Mouse (Mus musculus): ENCODE data around the gene Osbpl5. TPM values are rescaled to one million over a fixed set of nuclear protein-coding genes. Genes with fewer than 3 reads are reported as not detected.
A peak's percentile ranks its signal among the peaks of the same experiment; 100 is the strongest.

Gene Osbpl5
- polyA plus RNA-seq (2015; fragmentation: Nextera tagmentation; extraction: Ambion mirVana) = 43.7 and 44.9 TPM in 2 replicates

DNA sequence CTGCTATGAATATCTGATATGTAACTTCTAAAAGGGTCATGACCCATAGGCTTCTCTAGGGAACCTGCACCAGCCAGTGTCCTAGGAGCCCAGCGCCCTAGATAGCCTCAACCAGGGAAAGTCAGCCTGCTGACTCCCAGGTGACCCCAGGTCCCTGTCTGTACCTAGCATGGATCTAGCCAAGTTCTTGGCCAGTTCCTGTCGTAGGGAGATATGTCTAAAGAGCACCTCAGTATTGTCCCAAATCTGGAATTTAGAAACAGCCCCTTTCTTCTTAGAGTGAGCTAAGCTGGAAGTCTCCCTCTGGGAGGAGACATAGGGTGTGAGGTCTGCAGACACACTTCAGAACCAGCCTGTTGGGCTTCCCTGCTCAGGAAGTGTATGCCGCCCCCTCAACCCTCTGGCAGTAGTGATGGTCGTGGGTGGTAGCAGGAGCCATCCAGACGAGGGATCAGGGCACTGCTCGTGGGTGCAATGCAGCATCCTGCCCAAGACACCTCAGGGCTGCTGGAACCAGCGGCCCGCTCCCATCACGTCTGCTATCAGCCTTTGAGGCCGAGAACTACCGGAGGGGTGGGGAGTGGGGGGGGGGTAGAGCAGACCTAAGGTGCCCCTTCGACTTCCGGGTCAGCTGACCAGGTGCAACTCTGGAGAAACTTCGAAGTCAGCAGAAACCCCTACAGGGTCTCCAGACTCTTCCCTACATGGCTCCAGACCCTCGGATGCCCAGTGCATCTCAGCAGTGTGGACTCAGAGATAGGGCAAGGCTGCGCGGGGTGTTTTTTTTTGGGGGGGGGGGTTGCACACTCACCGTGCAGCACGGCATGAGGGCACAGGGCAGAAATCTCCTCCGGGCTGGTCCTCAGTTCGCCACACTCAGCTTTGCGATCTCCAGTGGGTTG, at the start of gene Osbpl5:
Osbpl5 (minus strand) TSS at position 861 of the 902 bp plus-strand sequence.
- Histone ChIP-seq H3K4me2 (ENCODE audit: low read length) (peak within 1 kb of the TSS; percentile 93), H3K36me3 (ENCODE audit: control insufficient read depth, insufficient read depth, low read length) (no peaks in the 10 kb centered on the region), H3K4me1 (ENCODE audit: control insufficient read depth, insufficient read depth, low read depth, low read length) (peaks cover 12% of the 10 kb centered on the region), H3K4me3 (ENCODE audit: low read length) (peak within 1 kb of the TSS; percentile 45), H3K9me3 (ENCODE audit: control insufficient read depth, low read length) (no peaks in the 10 kb centered on the region), H3K27ac (ENCODE audit: low read depth, low read length) (no peak within 1 kb of the TSS), H3K27me3 (replicated peaks; ENCODE audit: control insufficient read depth, insufficient read depth, low read length) (peaks cover 4% of the 10 kb centered on the region), H3K9ac (ENCODE audit: low read depth, low read length) (peak within 1 kb of the TSS; percentile 54)
- 0 out of 2 replicates have a peak, but pooled peaks have one; percentile 1 for ATAC-seq
- WGBS = 33% methylated on average over 21 of the region's 22 CpGs

GRCm38 (mm10) chr7:143805199-143805624, 48.4 kb upstream of the Osbpl5 start:
- WGBS = 46% methylated on average over 5 of the region's 5 CpGs
- peak; percentile 69 for ATAC-seq
- Histone ChIP-seq H3K9me3 (ENCODE audit: control insufficient read depth, low read length) (no peaks in the 10 kb centered on the region), H3K9ac (ENCODE audit: low read depth, low read length) (no peak overlapping the region), H3K4me2 (ENCODE audit: low read length) (no peak overlapping the region), H3K4me3 (ENCODE audit: low read length) (no peak overlapping the region), H3K27me3 (replicated peaks; ENCODE audit: control insufficient read depth, insufficient read depth, low read length) (no peaks in the 10 kb centered on the region), H3K27ac (ENCODE audit: low read depth, low read length) (no peak overlapping the region), H3K4me1 (ENCODE audit: control insufficient read depth, insufficient read depth, low read depth, low read length) (no peaks in the 10 kb centered on the region), H3K36me3 (ENCODE audit: control insufficient read depth, insufficient read depth, low read length) (peaks cover 17% of the 10 kb centered on the region)

GRCm38 (mm10) chr7:143801195-143802065, 44.6 kb upstream of the Osbpl5 start:
- Histone ChIP-seq H3K27me3 (replicated peaks; ENCODE audit: control insufficient read depth, insufficient read depth, low read length) (no peaks in the 10 kb centered on the region), H3K9ac (ENCODE audit: low read depth, low read length) (no peak overlapping the region), H3K4me3 (ENCODE audit: low read length) (no peak overlapping the region), H3K36me3 (ENCODE audit: control insufficient read depth, insufficient read depth, low read length) (peaks cover 22% of the 10 kb centered on the region; the same call in 1 of the 2 replicates), H3K4me2 (ENCODE audit: low read length) (no peak overlapping the region), H3K9me3 (ENCODE audit: control insufficient read depth, low read length) (no peaks in the 10 kb centered on the region), H3K4me1 (ENCODE audit: control insufficient read depth, insufficient read depth, low read depth, low read length) (no peaks in the 10 kb centered on the region), H3K27ac (ENCODE audit: low read depth, low read length) (no peak overlapping the region)
- 88% methylated on average over 8 of the region's 8 CpGs for WGBS
- no peak for ATAC-seq

GRCm38 (mm10) chr7:143800770-143801169, 44.0 kb upstream of the Osbpl5 start:
- Histone ChIP-seq H3K9me3 (ENCODE audit: control insufficient read depth, low read length) (no peaks in the 10 kb centered on the region), H3K9ac (ENCODE audit: low read depth, low read length) (no peak overlapping the region), H3K4me3 (ENCODE audit: low read length) (no peak overlapping the region), H3K4me2 (ENCODE audit: low read length) (no peak overlapping the region), H3K27ac (ENCODE audit: low read depth, low read length) (no peak overlapping the region), H3K36me3 (ENCODE audit: control insufficient read depth, insufficient read depth, low read length) (peaks cover 22% of the 10 kb centered on the region; the same call in 1 of the 2 replicates), H3K27me3 (replicated peaks; ENCODE audit: control insufficient read depth, insufficient read depth, low read length) (no peaks in the 10 kb centered on the region), H3K4me1 (ENCODE audit: control insufficient read depth, insufficient read depth, low read depth, low read length) (no peaks in the 10 kb centered on the region)
- 85% methylated on average over 1 of the region's 1 CpGs for WGBS
- no peak for ATAC-seq

- no peak for ATAC-seq
- 93% methylated on average over 4 of the region's 4 CpGs for WGBS
- no peak overlapping the region for H3K27ac ChIP-seq (ENCODE audit: low read depth, low read length)
- H3K4me3 ChIP-seq (ENCODE audit: low read length) = no peak overlapping the region
- no peaks in the 10 kb centered on the region for H3K27me3 ChIP-seq (replicated peaks; ENCODE audit: control insufficient read depth, insufficient read depth, low read length)
- H3K9ac ChIP-seq (ENCODE audit: low read depth, low read length) = no peak overlapping the region
- peaks cover 22% of the 10 kb centered on the region; the same call in 1 of the 2 replicates for H3K36me3 ChIP-seq (ENCODE audit: control insufficient read depth, insufficient read depth, low read length)
- H3K4me2 ChIP-seq (ENCODE audit: low read length) = no peak overlapping the region
- no peaks in the 10 kb centered on the region for H3K4me1 ChIP-seq (ENCODE audit: control insufficient read depth, insufficient read depth, low read depth, low read length)
- H3K9me3 ChIP-seq (ENCODE audit: control insufficient read depth, low read length) = no peaks in the 10 kb centered on the region
These were observed 42.0 kb upstream of the Osbpl5 start for GRCm38 (mm10) chr7:143798783-143799182.

DNA sequence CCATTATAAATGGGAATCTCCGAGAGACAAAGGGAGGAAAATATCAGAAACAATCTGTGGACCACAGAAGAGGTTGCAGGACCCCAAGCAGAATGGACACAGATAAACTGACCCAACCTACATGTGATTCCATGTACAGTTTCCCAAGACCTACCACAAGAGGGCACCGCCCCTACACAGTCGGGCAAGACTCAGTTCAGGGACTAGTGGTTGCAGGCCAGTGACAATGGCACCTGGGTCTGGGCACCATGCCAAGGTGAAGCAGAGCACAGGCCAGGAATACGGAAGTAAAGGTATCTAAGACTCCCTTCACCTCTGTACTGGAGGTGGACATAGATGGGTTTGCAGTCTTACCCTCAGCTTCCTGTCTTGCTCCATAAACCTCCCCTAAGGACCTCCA, 36.3 kb upstream of the Osbpl5 start:
- Histone ChIP-seq H3K4me1 (ENCODE audit: control insufficient read depth, insufficient read depth, low read depth, low read length) (no peaks in the 10 kb centered on the region), H3K36me3 (ENCODE audit: control insufficient read depth, insufficient read depth, low read length) (peaks cover 8% of the 10 kb centered on the region; the same call in 1 of the 2 replicates), H3K4me3 (ENCODE audit: low read length) (no peak overlapping the region), H3K9me3 (ENCODE audit: control insufficient read depth, low read length) (no peaks in the 10 kb centered on the region), H3K9ac (ENCODE audit: low read depth, low read length) (no peak overlapping the region), H3K27ac (ENCODE audit: low read depth, low read length) (no peak overlapping the region), H3K27me3 (replicated peaks; ENCODE audit: control insufficient read depth, insufficient read depth, low read length) (no peaks in the 10 kb centered on the region), H3K4me2 (ENCODE audit: low read length) (no peak overlapping the region)
- no peak for ATAC-seq
- 78% methylated on average over 4 of the region's 4 CpGs for WGBS

GRCm38 (mm10) chr7:143792336-143792985, 35.7 kb upstream of the Osbpl5 start:
- Histone ChIP-seq H3K36me3 (ENCODE audit: control insufficient read depth, insufficient read depth, low read length) (0 out of 2 replicates have a peak, but pooled peaks cover 3% of the 10 kb centered on the region), H3K4me1 (ENCODE audit: control insufficient read depth, insufficient read depth, low read depth, low read length) (no peaks in the 10 kb centered on the region), H3K4me3 (ENCODE audit: low read length) (no peak overlapping the region), H3K9me3 (ENCODE audit: control insufficient read depth, low read length) (no peaks in the 10 kb centered on the region), H3K4me2 (ENCODE audit: low read length) (no peak overlapping the region), H3K27ac (ENCODE audit: low read depth, low read length) (no peak overlapping the region), H3K27me3 (replicated peaks; ENCODE audit: control insufficient read depth, insufficient read depth, low read length) (no peaks in the 10 kb centered on the region), H3K9ac (ENCODE audit: low read depth, low read length) (no peak overlapping the region)
- ATAC-seq = no peak
- 84% methylated on average over 6 of the region's 6 CpGs for WGBS

DNA sequence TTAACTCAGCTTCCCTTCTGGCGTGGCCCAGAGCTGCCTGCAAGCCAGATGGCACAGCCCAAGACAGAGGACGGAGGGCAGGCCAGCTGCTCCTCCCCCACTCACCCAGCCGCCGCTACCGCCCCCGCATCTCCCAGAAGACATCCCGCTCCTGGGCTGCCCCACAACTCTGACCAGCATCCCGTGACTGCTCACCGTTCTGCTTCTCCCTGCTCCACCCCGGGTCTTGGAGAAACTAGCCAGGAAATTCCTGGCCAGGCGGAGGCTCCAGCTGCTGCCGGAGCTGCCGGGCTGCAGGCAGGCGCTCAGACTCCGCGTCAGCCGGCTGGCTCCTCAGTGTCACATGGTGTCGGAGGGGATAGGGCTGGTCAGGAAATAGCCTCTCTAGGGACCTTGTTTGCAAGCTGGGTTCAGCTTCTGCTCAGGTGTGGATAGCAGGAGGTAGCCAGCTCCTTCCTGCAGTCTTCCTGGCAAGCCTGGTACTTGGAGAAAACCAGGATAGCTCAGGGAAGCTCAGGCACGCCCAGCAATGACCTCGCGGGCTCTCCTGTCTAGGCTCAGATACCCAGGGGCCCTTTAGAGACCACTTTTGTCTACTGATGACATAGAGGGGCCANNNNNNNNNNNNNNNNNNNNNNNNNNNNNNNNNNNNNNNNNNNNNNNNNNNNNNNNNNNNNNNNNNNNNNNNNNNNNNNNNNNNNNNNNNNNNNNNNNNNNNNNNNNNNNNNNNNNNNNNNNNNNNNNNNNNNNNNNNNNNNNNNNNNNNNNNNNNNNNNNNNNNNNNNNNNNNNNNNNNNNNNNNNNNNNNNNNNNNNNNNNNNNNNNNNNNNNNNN, 27.4 kb upstream of the Osbpl5 start, which contains the start of gene Mrgpre:
Mrgpre (minus strand) TSS at position 505 of the 834 bp plus-strand sequence.
- H3K36me3 ChIP-seq (ENCODE audit: control insufficient read depth, insufficient read depth, low read length) = peaks cover 2% of the 10 kb centered on the region
- H3K27ac ChIP-seq (ENCODE audit: low read depth, low read length) = peak within 1 kb of the TSS; percentile 81
- WGBS = 2% methylated on average over 20 of the region's 21 CpGs
- peak within 1 kb of the TSS; percentile 58 for H3K4me3 ChIP-seq (ENCODE audit: low read length)
- no peaks in the 10 kb centered on the region for H3K9me3 ChIP-seq (ENCODE audit: control insufficient read depth, low read length)
- peak within 1 kb of the TSS; percentile 73 for H3K9ac ChIP-seq (ENCODE audit: low read depth, low read length)
- peaks cover 15% of the 10 kb centered on the region for H3K4me1 ChIP-seq (ENCODE audit: control insufficient read depth, insufficient read depth, low read depth, low read length)
- peak; percentile 89 for ATAC-seq
- H3K4me2 ChIP-seq (ENCODE audit: low read length) = peak within 1 kb of the TSS; percentile 66
- no peaks in the 10 kb centered on the region for H3K27me3 ChIP-seq (replicated peaks; ENCODE audit: control insufficient read depth, insufficient read depth, low read length)

All from hindbrain, embryonic 16.5 days (tissue).